Mouse (Mus musculus) megakaryocyte, embryonic 14.5 days (primary cell): ENCODE results near the gene Gas8.

Source experiments
- FLI1 ChIP-seq: IDR thresholded peaks from 2 replicates; pipeline ENCODE4 v1.6.1; 2012; ENCODE audit warnings: low read length, inconsistent platforms, mixed read lengths
- GATA1 ChIP-seq: IDR thresholded peaks from 3 replicates; pipeline ENCODE4 v1.6.1; 2012; ENCODE audit warnings: mixed read lengths, low read length, inconsistent platforms, borderline replicate concordance

DNA sequence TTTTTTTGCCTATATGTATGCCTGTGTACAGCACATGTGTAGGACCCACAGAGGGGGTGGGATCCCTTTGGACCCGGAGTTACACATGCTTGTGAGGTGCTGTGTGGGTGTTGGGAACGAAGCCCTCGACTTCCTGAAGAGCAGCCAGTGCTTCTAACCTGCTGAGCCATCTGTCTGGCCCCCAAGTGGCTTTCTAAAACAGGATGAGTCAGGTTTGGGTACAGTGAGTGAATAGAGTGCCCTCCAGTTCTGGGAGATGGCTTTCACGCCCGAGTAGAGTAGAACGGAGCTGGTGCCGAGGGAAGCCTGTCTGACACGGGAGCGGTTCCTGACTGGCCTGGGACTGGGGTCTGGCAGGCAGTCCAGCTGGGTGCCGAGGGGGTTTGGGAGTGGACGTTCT is 19.1 kb upstream of the Gas8 start:
- no peak for TF ChIP-seq GATA1
- TF ChIP-seq FLI1, result no peak
